Mouse (Mus musculus) embryonic facial prominence, embryonic 15.5 days (tissue): ENCODE measurements around the gene Sez6. TPM values are rescaled to one million over a fixed set of nuclear protein-coding genes. Genes with fewer than 3 reads are reported as not detected.

ENCODE experiments used
- ATAC-seq: fragments of 200-750 bp; cut with Nextera tagmentation; 2 replicates; pipeline ENCODE4 v1.8.0; 2017; ENCODE audit warnings: low read depth, moderate TSS enrichment; ENCODE audit not compliant: insufficient number of reproducible peaks, low FRiP score, low TSS enrichment
- H3K27ac ChIP-seq: fragments of 300-500 bp; sonication (generic); replicated peaks from 2 replicates; pipeline ENCODE4 v1.5.1; 2015; ENCODE audit warnings: mild to moderate bottlenecking, inconsistent platforms
- H3K27me3 ChIP-seq: fragments of 300-500 bp; sonication (generic); 2 replicates; pipeline ENCODE4 v1.6.1; 2015; ENCODE audit warnings: inconsistent platforms
- H3K36me3 ChIP-seq: fragments of 300-500 bp; sonication (generic); 2 replicates; pipeline ENCODE4 v1.6.1; 2015; ENCODE audit warnings: mild to moderate bottlenecking, inconsistent platforms
- H3K4me1 ChIP-seq: fragments of 300-500 bp; sonication (generic); 2 replicates; pipeline ENCODE4 v1.6.1; 2015; ENCODE audit warnings: inconsistent platforms
- H3K4me2 ChIP-seq: fragments of 300-500 bp; sonication (generic); replicated peaks from 2 replicates; pipeline ENCODE4 v1.6.1; 2015; ENCODE audit warnings: mild to moderate bottlenecking, inconsistent platforms
- H3K4me3 ChIP-seq: fragments of 300-500 bp; sonication (generic); replicated peaks from 2 replicates; pipeline ENCODE4 v1.5.1; 2015; ENCODE audit warnings: mild to moderate bottlenecking, inconsistent platforms
- H3K9ac ChIP-seq: fragments of 300-500 bp; sonication (generic); 2 replicates; pipeline ENCODE4 v1.6.1; 2015; ENCODE audit warnings: inconsistent platforms
- H3K9me3 ChIP-seq: fragments of 300-500 bp; sonication (generic); replicated peaks from 2 replicates; pipeline ENCODE4 v1.6.1; 2016; ENCODE audit warnings: inconsistent platforms
- WGBS: fragments of 180-500 bp; shearing (Covaris S2); methylation state at CpG from one replicate; pipeline ENCODE4 v1.1.7; 2015; 5-methylcytosine and 5-hydroxymethylcytosine counted together
- polyA plus RNA-seq: library from polyadenylated mRNA; unstranded; fragments of >200 nt; fragmentation: Nextera tagmentation; extraction: Ambion mirVana; gene quantifications from 2 replicates; pipeline ENCODE4 v1.2.1, GENCODE M21; 2015

Sez6 gene
- polyA plus RNA-seq, 1 experiment from 2014 or later, result 1.3 TPM

DNA sequence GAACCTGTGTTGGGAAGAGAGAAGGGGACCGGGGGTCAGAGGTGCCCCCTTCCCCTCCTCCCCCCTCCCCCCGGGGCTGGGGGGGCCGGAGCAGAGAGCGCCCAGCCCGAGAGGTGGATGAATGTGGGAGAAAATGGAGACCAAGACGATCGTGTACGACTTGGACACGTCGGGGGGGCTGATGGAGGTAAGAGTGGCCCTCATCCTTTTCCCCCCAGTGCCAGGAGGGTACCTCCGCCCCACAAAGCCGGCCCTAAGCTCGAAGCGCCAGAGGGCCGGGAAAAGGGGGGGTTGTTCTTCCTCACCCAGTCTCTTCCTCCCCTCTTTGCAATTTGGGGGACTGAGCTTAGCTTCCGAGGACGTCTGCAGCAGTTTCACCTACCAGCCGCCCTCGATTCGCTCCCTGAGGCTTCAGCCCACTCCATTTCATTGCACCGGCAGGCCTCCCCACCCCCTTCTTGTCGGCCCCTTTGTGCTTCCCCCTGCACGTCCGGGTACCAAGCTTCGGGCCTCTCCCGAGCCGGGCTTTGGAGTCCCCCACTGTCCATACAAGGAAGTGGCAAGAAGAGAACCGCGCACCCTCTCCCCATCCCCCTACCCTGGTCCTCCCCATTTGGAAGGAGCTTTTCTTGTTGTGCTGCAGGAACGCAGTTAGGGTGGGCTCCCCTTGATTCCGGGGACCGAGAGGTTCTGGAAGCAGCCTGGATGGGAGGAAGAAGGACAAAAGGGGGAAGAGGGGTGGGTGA, 52.8 kb downstream of the Sez6 start:
- peak overlapping the region; percentile 95 for H3K27ac ChIP-seq
- WGBS, result 2% methylated on average over 27 of the region's 32 CpGs

DNA sequence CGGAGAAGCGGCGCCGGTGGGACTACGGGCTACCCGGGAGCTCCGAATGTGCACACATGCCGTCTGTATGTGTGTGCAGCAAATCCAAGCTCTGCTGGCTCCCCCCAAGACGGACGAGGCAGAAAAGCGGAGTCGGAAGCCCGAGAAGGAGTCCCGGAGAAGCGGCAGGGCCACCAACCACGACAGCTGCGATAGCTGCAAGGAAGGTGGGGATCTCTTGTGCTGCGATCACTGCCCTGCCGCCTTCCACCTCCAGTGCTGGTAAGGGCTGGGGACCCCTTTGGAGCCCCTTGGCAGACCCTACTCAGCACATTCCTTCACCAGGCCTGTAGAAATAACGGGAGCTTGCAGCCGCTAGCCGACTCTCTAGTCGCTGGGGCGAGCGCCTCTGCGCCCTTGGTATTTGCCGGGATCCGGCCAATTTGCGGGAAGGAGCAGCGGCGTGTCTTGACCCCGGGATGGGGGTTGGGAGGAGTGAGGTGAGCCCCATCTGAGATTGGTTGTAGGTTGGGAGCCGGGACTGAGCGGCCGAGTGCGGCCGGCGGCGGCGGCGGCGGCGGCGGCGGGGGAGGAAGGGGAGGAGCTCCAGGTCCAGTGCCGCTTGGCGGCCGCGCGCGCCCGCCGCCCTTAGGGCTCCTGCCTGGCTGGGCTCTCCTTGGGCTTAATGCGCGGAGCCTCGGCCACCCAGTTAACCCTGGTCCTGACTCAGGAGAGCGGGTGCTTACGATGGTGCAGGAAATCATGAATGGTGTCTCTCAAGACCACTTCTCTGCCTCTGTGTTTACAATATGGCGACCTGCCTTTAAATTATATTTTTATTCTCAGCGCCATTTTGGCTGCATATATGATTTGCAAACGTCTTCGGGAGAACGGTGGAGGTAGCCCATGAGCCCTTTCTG, 53.6 kb downstream of the Sez6 start:
- no peak for ATAC-seq
- no peaks in the 10 kb centered on the region for H3K9me3 ChIP-seq
- no peaks in the 10 kb centered on the region for H3K27me3 ChIP-seq
- H3K4me2 ChIP-seq, result peak overlapping the region; percentile 87
- peaks cover 18% of the 10 kb centered on the region for H3K36me3 ChIP-seq
- WGBS, result under 1% methylated on average over 58 of the region's 63 CpGs
- H3K4me3 ChIP-seq, result peak overlapping the region; percentile 99
- peaks cover 14% of the 10 kb centered on the region for H3K4me1 ChIP-seq
- H3K27ac ChIP-seq, result peak overlapping the region; percentile 95
- peak overlapping the region; percentile 100 for H3K9ac ChIP-seq

More for the DNA sequence above, 52.8 kb downstream of the Sez6 start:
- peaks cover 14% of the 10 kb centered on the region for H3K4me1 ChIP-seq
- peak overlapping the region; percentile 99 for H3K4me3 ChIP-seq
- peak overlapping the region; percentile 100 for H3K9ac ChIP-seq
- H3K9me3 ChIP-seq, result no peaks in the 10 kb centered on the region
- peaks cover 10% of the 10 kb centered on the region for H3K36me3 ChIP-seq
- H3K4me2 ChIP-seq, result peak overlapping the region; percentile 87
- ATAC-seq, result no peak
- no peaks in the 10 kb centered on the region; the same call in 1 of the 2 replicates for H3K27me3 ChIP-seq

DNA sequence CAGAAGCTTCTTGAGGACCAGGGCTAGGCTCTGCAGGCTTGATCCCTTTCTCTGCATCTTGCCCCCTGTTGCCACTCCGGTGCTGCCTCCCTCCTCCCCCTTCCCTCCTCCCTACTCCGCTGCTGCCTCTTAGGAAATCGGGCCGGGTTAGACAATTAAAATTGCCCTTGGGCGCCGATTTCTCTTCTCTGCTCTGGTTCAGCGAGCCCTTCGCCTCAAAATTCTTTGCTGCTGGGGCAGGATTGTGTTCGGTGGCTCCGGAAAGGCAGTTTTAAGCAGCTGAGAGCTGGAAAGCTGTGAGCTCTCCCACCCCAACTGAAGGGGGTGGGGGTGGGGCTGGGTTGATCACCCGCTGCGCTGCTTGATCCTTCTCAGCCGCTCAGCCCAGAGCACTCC, 54.2 kb downstream of the Sez6 start:
- under 1% methylated on average over 13 of the region's 13 CpGs for WGBS
- H3K9me3 ChIP-seq, result no peaks in the 10 kb centered on the region
- peaks cover 22% of the 10 kb centered on the region for H3K36me3 ChIP-seq
- H3K4me2 ChIP-seq, result peak overlapping the region; percentile 87
- ATAC-seq, result no peak
- H3K27me3 ChIP-seq, result no peaks in the 10 kb centered on the region
- H3K9ac ChIP-seq, result peak overlapping the region; percentile 100
- peak overlapping the region; percentile 95 for H3K27ac ChIP-seq
- peaks cover 14% of the 10 kb centered on the region for H3K4me1 ChIP-seq
- peak overlapping the region; percentile 99 for H3K4me3 ChIP-seq

DNA sequence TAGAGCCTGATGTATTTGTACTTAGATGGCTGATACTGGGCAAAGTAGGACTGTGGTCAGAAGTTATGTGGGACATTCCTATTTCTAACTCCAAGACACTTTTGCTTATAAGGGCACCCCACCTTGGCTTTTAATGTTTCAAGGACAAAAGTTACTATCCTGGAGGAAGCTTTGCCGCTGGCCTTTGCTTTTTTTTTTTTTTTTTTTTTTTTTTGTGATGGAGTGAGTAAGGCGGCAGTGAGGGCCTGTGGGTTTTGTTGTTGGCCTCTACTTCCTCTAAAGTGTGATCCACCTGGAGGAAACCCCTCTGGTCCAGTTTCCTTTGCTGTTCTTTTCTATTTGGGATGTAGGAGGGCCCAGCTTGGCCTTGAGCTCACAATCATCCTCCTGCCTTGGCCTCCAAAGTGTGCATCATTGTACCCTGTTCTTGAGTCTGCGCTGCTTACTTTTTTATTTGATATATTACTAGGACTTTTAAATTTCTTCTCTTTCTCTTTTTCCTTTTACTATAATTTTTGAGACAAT, 55.0 kb downstream of the Sez6 start:
- Histone ChIP-seq H3K4me1 (peaks cover 14% of the 10 kb centered on the region), H3K9ac (0 out of 2 replicates have a peak overlapping the region, but pooled peaks have one; percentile 100), H3K27ac (peak overlapping the region; percentile 95), H3K4me2 (peak overlapping the region; percentile 87), H3K4me3 (peak overlapping the region; percentile 99), H3K36me3 (peaks cover 22% of the 10 kb centered on the region), H3K9me3 (no peaks in the 10 kb centered on the region), H3K27me3 (no peaks in the 10 kb centered on the region)
- no peak for ATAC-seq
- 82% methylated on average over 3 of the region's 3 CpGs for WGBS

DNA sequence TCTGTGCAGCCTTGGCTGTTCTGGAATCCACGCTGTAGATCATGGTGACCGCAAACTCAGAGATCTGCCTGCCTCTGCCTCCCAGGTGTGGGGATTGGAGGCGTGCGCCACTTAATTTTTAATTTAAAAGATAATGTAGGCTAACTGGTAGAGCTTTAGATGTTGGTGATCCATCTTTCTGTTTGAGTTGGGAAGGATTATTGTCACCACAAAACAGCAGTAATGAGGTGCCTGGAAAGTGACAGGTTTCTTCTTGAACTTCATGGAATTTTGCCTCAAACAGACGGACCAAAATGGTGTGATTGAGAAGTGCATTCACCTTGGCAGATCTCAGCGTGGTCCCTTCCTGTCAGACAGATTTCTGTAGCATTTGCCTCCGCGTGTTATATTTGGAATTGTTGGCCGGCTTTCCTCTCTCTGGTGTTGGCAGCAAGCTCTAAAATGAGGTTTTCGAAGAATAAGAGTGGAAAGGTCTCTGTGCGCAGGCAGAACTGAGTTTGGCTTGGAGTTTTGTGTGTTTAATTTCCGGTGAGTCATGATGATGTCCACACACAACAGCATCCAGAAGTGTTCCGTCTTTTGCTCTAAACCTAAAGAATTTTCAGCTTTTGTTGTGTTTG, 58.6 kb downstream of the Sez6 start:
- ATAC-seq, result no peak
- Histone ChIP-seq H3K27me3 (no peaks in the 10 kb centered on the region), H3K36me3 (peaks cover 26% of the 10 kb centered on the region), H3K9me3 (no peaks in the 10 kb centered on the region), H3K4me3 (no peak overlapping the region), H3K27ac (no peak overlapping the region), H3K4me2 (no peak overlapping the region), H3K9ac (no peak overlapping the region), H3K4me1 (peaks cover 9% of the 10 kb centered on the region; the same call in 1 of the 2 replicates)
- 88% methylated on average over 13 of the region's 13 CpGs for WGBS

DNA sequence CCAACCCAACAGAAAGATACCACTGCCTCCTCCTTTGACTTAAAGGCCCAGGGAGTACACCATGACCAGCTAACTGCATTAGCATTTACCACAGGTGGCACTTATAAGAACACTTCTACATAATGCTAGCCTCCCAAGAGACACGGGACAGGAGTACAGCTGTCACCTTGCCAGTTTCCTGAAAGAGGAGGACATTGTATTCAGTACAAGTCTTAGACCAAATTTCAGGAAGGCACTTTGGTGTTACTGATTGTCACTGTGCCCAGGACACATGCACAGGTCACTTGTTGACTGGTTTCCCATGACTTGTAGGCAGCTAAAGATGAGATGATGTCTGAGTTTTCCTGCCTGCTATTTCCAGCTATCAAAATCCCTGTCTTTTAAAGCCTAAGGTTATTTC, 65.0 kb downstream of the Sez6 start:
- ATAC-seq, result no peak
- WGBS, result 58% methylated on average over 1 of the region's 1 CpGs
- Histone ChIP-seq H3K4me2 (no peak overlapping the region), H3K27ac (no peak overlapping the region), H3K9me3 (no peaks in the 10 kb centered on the region), H3K9ac (no peak overlapping the region), H3K27me3 (no peaks in the 10 kb centered on the region), H3K4me3 (no peak overlapping the region), H3K36me3 (peaks cover 12% of the 10 kb centered on the region), H3K4me1 (no peaks in the 10 kb centered on the region)

DNA sequence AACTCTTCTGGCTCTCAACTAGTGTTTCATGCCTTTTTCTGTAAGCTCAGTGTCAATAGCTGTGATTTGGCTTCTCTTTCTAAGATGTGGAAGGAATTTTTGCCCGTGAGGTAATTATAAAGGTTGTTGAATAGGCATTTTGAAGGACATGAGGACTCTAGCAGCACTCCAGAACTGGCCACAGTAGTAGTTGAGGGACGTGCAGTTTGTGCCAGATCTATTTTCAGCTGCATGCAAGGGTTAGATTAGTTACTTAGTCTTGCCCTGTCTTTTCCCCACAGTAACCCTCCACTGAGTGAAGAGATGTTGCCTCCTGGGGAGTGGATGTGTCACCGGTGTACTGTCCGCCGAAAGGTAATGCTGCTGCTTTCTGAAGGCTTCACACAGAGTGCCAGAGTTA, 75.8 kb downstream of the Sez6 start:
- no peak for ATAC-seq
- Histone ChIP-seq H3K4me1 (0 out of 2 replicates have a peak, but pooled peaks cover under 1% of the 10 kb centered on the region), H3K27me3 (no peaks in the 10 kb centered on the region), H3K9ac (no peak overlapping the region), H3K4me3 (no peak overlapping the region), H3K9me3 (no peaks in the 10 kb centered on the region), H3K4me2 (no peak overlapping the region), H3K27ac (no peak overlapping the region), H3K36me3 (peaks cover 65% of the 10 kb centered on the region)
- 93% methylated on average over 5 of the region's 5 CpGs for WGBS

DNA sequence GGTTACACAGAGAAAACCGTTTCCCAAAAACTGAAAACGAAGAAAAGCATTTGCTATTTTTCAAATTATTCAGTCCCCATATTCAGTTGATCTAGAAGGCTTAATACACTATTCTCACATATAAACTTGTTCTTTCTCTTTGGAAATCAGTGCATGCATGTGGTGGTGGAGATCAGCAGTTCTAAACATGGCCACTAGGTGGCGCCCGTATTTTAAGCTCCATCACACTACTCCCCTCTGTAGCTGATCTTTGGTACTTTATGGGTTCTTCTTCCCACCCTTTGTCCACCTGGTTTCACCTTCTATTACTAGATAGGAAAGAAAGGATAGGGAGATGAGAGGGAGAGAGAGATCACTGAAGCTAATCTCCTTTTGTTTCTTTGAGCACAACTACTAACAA, 89.1 kb downstream of the Sez6 start:
- 26% methylated on average over 4 of the region's 4 CpGs for WGBS
- ATAC-seq, result peak; percentile 69; the same call in 1 of the 2 replicates

DNA sequence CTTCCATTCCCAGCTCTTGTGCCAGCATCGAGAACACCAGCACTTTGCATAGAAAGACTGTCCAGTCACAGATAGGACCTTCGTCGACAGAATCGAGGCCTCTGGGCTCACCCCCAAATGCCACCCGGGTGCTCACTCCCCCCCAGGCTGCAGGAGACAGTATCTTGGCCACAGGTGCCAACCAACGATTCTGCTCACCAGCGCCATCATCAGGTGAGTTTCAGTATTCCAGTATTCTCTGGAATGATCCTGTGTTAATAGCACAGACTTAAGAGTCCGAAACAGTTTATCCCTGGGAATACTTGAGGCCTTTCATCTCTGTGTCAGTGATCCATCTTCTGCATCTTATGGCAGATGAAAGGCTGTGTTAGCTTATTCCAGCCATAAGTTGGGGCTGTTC, 93.0 kb downstream of the Sez6 start:
- H3K27ac ChIP-seq, result no peak overlapping the region
- WGBS, result 78% methylated on average over 8 of the region's 8 CpGs
- H3K4me2 ChIP-seq, result no peak overlapping the region
- H3K27me3 ChIP-seq, result no peaks in the 10 kb centered on the region
- H3K9me3 ChIP-seq, result no peaks in the 10 kb centered on the region
- no peak overlapping the region for H3K4me3 ChIP-seq
- ATAC-seq, result no peak
- H3K4me1 ChIP-seq, result no peaks in the 10 kb centered on the region
- no peak overlapping the region for H3K9ac ChIP-seq
- peaks cover 88% of the 10 kb centered on the region for H3K36me3 ChIP-seq

More for the DNA sequence above, 89.1 kb downstream of the Sez6 start:
- H3K4me3 ChIP-seq, result no peak overlapping the region
- no peak overlapping the region for H3K27ac ChIP-seq
- H3K9ac ChIP-seq, result no peak overlapping the region
- H3K4me1 ChIP-seq, result no peaks in the 10 kb centered on the region
- no peaks in the 10 kb centered on the region for H3K27me3 ChIP-seq
- no peak overlapping the region for H3K4me2 ChIP-seq
- no peaks in the 10 kb centered on the region for H3K9me3 ChIP-seq
- H3K36me3 ChIP-seq, result peaks cover 90% of the 10 kb centered on the region
